Mouse (Mus musculus): ENCODE results near the gene Mettl5. TPM values are rescaled to one million over a fixed set of nuclear protein-coding genes. Genes with fewer than 3 reads are reported as not detected.

The Mettl5 gene
- total and polyA plus RNA-seq, 3 experiments, result 19.6 to 42.2 (median 40.4) TPM

- H3K9ac ChIP-seq (ENCODE audit: insufficient read depth, low read depth), result no peak overlapping the region
- no peaks in the 10 kb centered on the region for H3K36me3 ChIP-seq (replicated peaks in 1 of 2; ENCODE audit: control insufficient read depth in 1 of 2, insufficient read depth in 1 of 2, low read length in 1 of 2)
Measured at GRCm38 (mm10) chr2:69825898-69826297, 59.5 kb downstream of the Mettl5 start.

GRCm38 (mm10) chr2:69823129-69823677 is 62.2 kb downstream of the Mettl5 start:
- TF ChIP-seq UBTF (IDR thresholded peaks at IDR 0.05; ENCODE audit: low read depth, low read length) (no peak), MAZ (IDR thresholded peaks at IDR 0.05; ENCODE audit: low read depth, low read length) (no peak), ETS1 (conservative IDR thresholded peaks at IDR 0.05; ENCODE audit: low read depth, low read length) (no peak), USF2 (conservative IDR thresholded peaks at IDR 0.05; ENCODE audit: low read depth, low read length) (no peak), E2F4 (IDR thresholded peaks at IDR 0.05; ENCODE audit: insufficient replicate concordance, low read depth, low read length) (no peak), POLR2AphosphoS2 (IDR thresholded peaks at IDR 0.05; ENCODE audit: low read depth, low read length) (no peak), SIN3A (IDR thresholded peaks at IDR 0.05; ENCODE audit: low read length) (no peak), POLR2A (IDR thresholded peaks at IDR 0.05; ENCODE audit: low read depth, low read length) (no peak), TCF12 (IDR thresholded peaks at IDR 0.05; ENCODE audit: low read depth, low read length) (no peak), KAT2A (IDR thresholded peaks at IDR 0.05; ENCODE audit: insufficient replicate concordance, low read length) (no peak), GABPA (IDR thresholded peaks at IDR 0.05; ENCODE audit: insufficient replicate concordance, low read depth, low read length) (no peak), JUN (IDR thresholded peaks at IDR 0.05; ENCODE audit: insufficient read depth, low read depth, low read length) (no peak), EP300 (IDR thresholded peaks at IDR 0.05; ENCODE audit: low read length) (no peak), HCFC1 (IDR thresholded peaks at IDR 0.05; ENCODE audit: low read depth, low read length) (no peak), PAX5 (IDR thresholded peaks at IDR 0.05; ENCODE audit: low read length) (no peak), CHD1 (IDR thresholded peaks at IDR 0.05; ENCODE audit: low read depth, low read length) (no peak), ZKSCAN1 (IDR thresholded peaks at IDR 0.05; ENCODE audit: borderline replicate concordance, low read depth, low read length) (no peak), BHLHE40 (IDR thresholded peaks at IDR 0.05; ENCODE audit: low read depth, low read length) (no peak), ELF1 (IDR thresholded peaks at IDR 0.05; ENCODE audit: low read depth, low read length) (no peak), MEF2A (IDR thresholded peaks at IDR 0.05; ENCODE audit: borderline replicate concordance, low read depth, low read length) (no peak)
- peaks cover 0 to 2% of the 10 kb centered on the region in 2 experiments; a peak in 1 of 4 replicates for H3K4me1 ChIP-seq (ENCODE audit: control insufficient read depth in 1 of 2, insufficient read depth in 2 of 2)
- H3K79me2 ChIP-seq (replicated peaks; ENCODE audit: control insufficient read depth, extremely low read depth, insufficient read depth, poor library complexity, severe bottlenecking), result no peaks in the 10 kb centered on the region
- peaks cover 6% of the 10 kb centered on the region for H3K27me3 ChIP-seq (replicated peaks)
- no peaks in the 10 kb centered on the region for H3K36me3 ChIP-seq (replicated peaks in 1 of 2; ENCODE audit: control insufficient read depth in 1 of 2, insufficient read depth in 1 of 2, low read length in 1 of 2)
- no peak overlapping the region for H3K27ac ChIP-seq (ENCODE audit: insufficient read depth, low read depth)
- H3K9ac ChIP-seq (ENCODE audit: insufficient read depth, low read depth), result peak overlapping the region; percentile 48
- DNase-seq (ENCODE audit: extremely low read depth), result no peak
- dilution Hi-C loops (cut with MboI; ENCODE audit: extremely low pct_ligation_motif_present, extremely low pct_unique_long_range_greater_than_20kb, low sequenced_read_pairs) (no loop called here), in situ Hi-C loops (cut with MboI; ENCODE audit: low pct_ligation_motif_present, low pct_unique_long_range_greater_than_20kb, low sequenced_read_pairs) (no loop called here)
- peak overlapping the region; percentile 79 for H3K4me2 ChIP-seq (ENCODE audit: insufficient read depth, low read depth, poor library complexity, severe bottlenecking)
- H3K4me3 ChIP-seq (replicated peaks in 1 of 3; ENCODE audit: low read depth in 2 of 3, low read length in 2 of 3, poor library complexity in 1 of 3), result peak overlapping the region; percentile 13 to 66 (median 38)
- H3K9me3 ChIP-seq (replicated peaks; ENCODE audit: low read length), result no peaks in the 10 kb centered on the region

More at GRCm38 (mm10) chr2:69825898-69826297, 59.5 kb downstream of the Mettl5 start:
- Histone ChIP-seq H3K79me2 (replicated peaks; ENCODE audit: control insufficient read depth, extremely low read depth, insufficient read depth, poor library complexity, severe bottlenecking) (no peaks in the 10 kb centered on the region), H3K4me2 (ENCODE audit: insufficient read depth, low read depth, poor library complexity, severe bottlenecking) (no peak overlapping the region), H3K27me3 (replicated peaks) (peaks cover 6% of the 10 kb centered on the region), H3K4me3 (replicated peaks in 1 of 3; ENCODE audit: low read depth in 2 of 3, low read length in 2 of 3, poor library complexity in 1 of 3) (no peak overlapping the region), H3K27ac (ENCODE audit: insufficient read depth, low read depth) (no peak overlapping the region), H3K4me1 (ENCODE audit: control insufficient read depth in 1 of 2, insufficient read depth in 2 of 2) (0 out of 4 replicates have a peak, but pooled peaks cover 0 to 2% of the 10 kb centered on the region in 2 experiments), H3K9me3 (replicated peaks; ENCODE audit: low read length) (no peaks in the 10 kb centered on the region)
- in situ Hi-C loops (cut with MboI; ENCODE audit: low pct_ligation_motif_present, low pct_unique_long_range_greater_than_20kb, low sequenced_read_pairs), result no loop called here
- no peak for DNase-seq (ENCODE audit: extremely low read depth)
- no peak for TF ChIP-seq USF1 (IDR thresholded peaks at IDR 0.05; ENCODE audit: low read depth, low read length)
- TF ChIP-seq HCFC1 (IDR thresholded peaks at IDR 0.05; ENCODE audit: low read depth, low read length), result no peak
- TF ChIP-seq ZKSCAN1 (IDR thresholded peaks at IDR 0.05; ENCODE audit: borderline replicate concordance, low read depth, low read length), result no peak
- dilution Hi-C loops (cut with MboI; ENCODE audit: extremely low pct_ligation_motif_present, extremely low pct_unique_long_range_greater_than_20kb, low sequenced_read_pairs), result no loop called here

All from CH12.LX (cell line).